7 mouse cellular contexts compared by ENCODE assay signal in the genomic region with DNA sequence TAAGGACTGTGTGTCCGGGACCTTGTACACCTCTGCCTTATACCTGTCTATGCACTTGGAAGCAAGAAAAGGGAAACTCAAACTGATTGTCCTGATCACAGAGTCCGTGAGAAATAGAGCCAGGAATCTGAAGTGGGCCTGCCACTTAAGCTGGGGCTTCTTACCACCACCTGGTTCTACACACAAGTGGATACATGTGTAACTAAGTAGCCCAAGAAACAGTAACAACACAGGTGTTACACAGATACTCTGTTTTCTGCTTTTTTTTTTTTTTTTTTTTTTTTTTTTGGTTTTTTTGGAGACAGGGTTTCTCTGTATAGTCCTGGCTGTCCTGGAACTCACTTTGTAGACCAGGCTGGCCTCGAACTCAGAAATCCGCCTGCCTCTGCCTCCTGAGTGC. TPM values are rescaled to one million over a fixed set of nuclear protein-coding genes. Genes with fewer than 3 reads are reported as not detected.
DNase-seq lines count a peak whose midpoint lies in the region; ATAC-seq and TF ChIP-seq lines count a peak whose summit lies in the region.
"Not testable (repeated sequence)": the region's sequence is repeated elsewhere in the genome, so short reads cannot be mapped to it uniquely, and the experiment has no call there.

Cdca8 (minus strand) TSS at position 101 of the 400 bp plus-strand sequence.

- not testable (repeated sequence) for H3K36me3 ChIP-seq in forebrain, embryonic 11.5 days (ENCODE audit: control insufficient read depth, insufficient read depth, low read length); heart, embryonic 15.5 days
- H3K36me3 ChIP-seq in limb, embryonic 13.5 days = peaks cover 45% of the 10 kb centered on the region
- peaks cover 36% of the 10 kb centered on the region for H3K36me3 ChIP-seq in neural tube, embryonic 13.5 days

- 87% methylated on average over 4 of the region's 4 CpGs for WGBS in forebrain, embryonic 11.5 days
- 89% methylated on average over 4 of the region's 4 CpGs for WGBS in heart, embryonic 15.5 days
- 91% methylated on average over 4 of the region's 4 CpGs for WGBS in limb, embryonic 13.5 days
- WGBS in neural tube, embryonic 13.5 days = 96% methylated on average over 4 of the region's 4 CpGs

- H3K4me2 ChIP-seq in forebrain, embryonic 11.5 days (ENCODE audit: low read depth, low read length, severe bottlenecking); heart, embryonic 15.5 days; neural tube, embryonic 13.5 days: not testable (repeated sequence)
- H3K4me2 ChIP-seq in limb, embryonic 13.5 days (replicated peaks) = peak within 1 kb of the TSS; percentile 77; the same call in 1 of the 2 replicates

- 0 out of 2 replicates have a peak within 1 kb of the TSS, but pooled peaks have one; percentile 10 for H3K4me3 ChIP-seq in bone marrow macrophage, adult 2 months (ENCODE audit: insufficient read depth, low read length)
- not testable (repeated sequence) for H3K4me3 ChIP-seq in forebrain, embryonic 11.5 days (ENCODE audit: low read depth, low read length); heart, embryonic 15.5 days
- H3K4me3 ChIP-seq in limb, embryonic 13.5 days = 0 out of 2 replicates have a peak within 1 kb of the TSS, but pooled peaks have one; percentile 4
- H3K4me3 ChIP-seq in neural tube, embryonic 13.5 days = 0 out of 2 replicates have a peak within 1 kb of the TSS, but pooled peaks have one; percentile 70

- H3K27me3 ChIP-seq in forebrain, embryonic 11.5 days (ENCODE audit: control insufficient read depth, insufficient read depth, low read length); heart, embryonic 15.5 days; limb, embryonic 13.5 days; neural tube, embryonic 13.5 days: not testable (repeated sequence)

- H3K9ac ChIP-seq in forebrain, embryonic 11.5 days (ENCODE audit: low read length); heart, embryonic 15.5 days; limb, embryonic 13.5 days; neural tube, embryonic 13.5 days: not testable (repeated sequence)

- not testable (repeated sequence) for TF ChIP-seq CTCF in bone marrow macrophage, adult 2 months (IDR thresholded peaks at IDR 0.05; ENCODE audit: low read depth, low read length)

- not testable (repeated sequence) for H3K4me1 ChIP-seq in bone marrow macrophage, adult 2 months (ENCODE audit: control insufficient read depth, insufficient read depth, low read length)
- H3K4me1 ChIP-seq in forebrain, embryonic 11.5 days (replicated peaks; ENCODE audit: control insufficient read depth, insufficient read depth, low read length) = peaks cover 14% of the 10 kb centered on the region
- H3K4me1 ChIP-seq in heart, embryonic 15.5 days (replicated peaks) = peaks cover 25% of the 10 kb centered on the region
- peaks cover 22% of the 10 kb centered on the region for H3K4me1 ChIP-seq in limb, embryonic 13.5 days
- peaks cover 24% of the 10 kb centered on the region for H3K4me1 ChIP-seq in neural tube, embryonic 13.5 days (replicated peaks)

- H3K9me3 ChIP-seq in forebrain, embryonic 11.5 days (ENCODE audit: control insufficient read depth, low read length); heart, embryonic 15.5 days (replicated peaks); limb, embryonic 13.5 days; neural tube, embryonic 13.5 days: not testable (repeated sequence)

- not testable (repeated sequence) for H3K27ac ChIP-seq in bone marrow macrophage, adult 2 months (ENCODE audit: insufficient read depth, low read depth, low read length); forebrain, embryonic 11.5 days (ENCODE audit: low read depth, low read length); heart, embryonic 15.5 days; limb, embryonic 13.5 days; neural tube, embryonic 13.5 days (replicated peaks)

- TF ChIP-seq POLR2A in bone marrow macrophage, adult 2 months (IDR thresholded peaks at IDR 0.05; ENCODE audit: borderline replicate concordance, low read depth, low read length) = not testable (repeated sequence)

- not testable (repeated sequence) for ATAC-seq in forebrain, embryonic 11.5 days (replicated peaks; ENCODE audit: low FRiP score); heart, embryonic 15.5 days (replicated peaks; ENCODE audit: insufficient number of reproducible peaks, insufficient read depth, low FRiP score, low read depth); inflammation-experienced regulatory T-cells, adult 6 months; limb, embryonic 13.5 days (ENCODE audit: low FRiP score, low read depth); megakaryocyte, adult 5-6 weeks (ENCODE audit: poor library complexity, severe bottlenecking); neural tube, embryonic 13.5 days (ENCODE audit: low read depth)

- DNase-seq in forebrain, embryonic 11.5 days (ENCODE audit: low spot score) = not testable (repeated sequence)

RNA-seq across cellular contexts. Expression of gene Cdca8, which starts in this region (rescaled TPM):
- polyA plus RNA-seq in bone marrow macrophage, adult 2 months (2012; ENCODE audit: insufficient read depth, insufficient read length, missing spikeins) = 47.0 and 53.4 TPM in 2 replicates
- 284 and 293 TPM in 2 replicates for polyA plus RNA-seq in forebrain, embryonic 11.5 days (2014; fragmentation: Nextera tagmentation; extraction: Ambion mirVana)
- 106 and 111 TPM in 2 replicates for polyA plus RNA-seq in heart, embryonic 15.5 days (2015; fragmentation: Nextera tagmentation; extraction: Ambion mirVana)
- polyA plus RNA-seq in inflammation-experienced regulatory T-cells, adult 6 months (2017; shearing (Covaris generic)) = 100 to 1,000 TPM in 1 of 3 experiments, 10 to 100 TPM in 2; 12.5 to 130 (median 20.4) TPM
- 128 and 130 TPM in 2 replicates for polyA plus RNA-seq in limb, embryonic 13.5 days (2015; fragmentation: Nextera tagmentation; extraction: Ambion mirVana)
- total RNA-seq in megakaryocyte, adult 5-6 weeks (2015) = 109 and 126 TPM in 2 replicates
- total RNA-seq in megakaryocyte, adult 5-6 weeks (2017) = 116 and 152 TPM in 2 replicates
- 30.1 and 38.2 TPM in 2 replicates for polyA plus RNA-seq in neural tube, embryonic 13.5 days (2015; fragmentation: Nextera tagmentation; extraction: Ambion mirVana)
